Mouse (Mus musculus): ENCODE measurements around the gene Adamts9. TPM values are rescaled to one million over a fixed set of nuclear protein-coding genes. Genes with fewer than 3 reads are reported as not detected.

The Adamts9 gene
- polyA plus RNA-seq, 1 experiment from 2014 or later: 6.4 TPM

- no peak for ATAC-seq
- TF ChIP-seq CTCF (IDR thresholded peaks at IDR 0.05): no peak
- TF ChIP-seq EP300 (IDR thresholded peaks at IDR 0.05): no peak
- Histone ChIP-seq H3K27me3 (replicated peaks; ENCODE audit: insufficient read depth, low read length) (no peaks in the 10 kb centered on the region), H3K4me3 (ENCODE audit: low read depth, low read length) (no peak overlapping the region), H3K9me3 (ENCODE audit: low read length) (no peaks in the 10 kb centered on the region), H3K9ac (replicated peaks; ENCODE audit: low read depth) (no peak overlapping the region), H3K36me3 (ENCODE audit: insufficient read depth, low read length) (no peaks in the 10 kb centered on the region), H3K4me1 (ENCODE audit: insufficient read depth, low read depth, low read length) (no peaks in the 10 kb centered on the region), H3K4me2 (replicated peaks; ENCODE audit: low read depth, low read length) (no peak overlapping the region), H3K27ac (ENCODE audit: low read length) (no peak overlapping the region)
- WGBS: 82% methylated on average over 6 of the region's 6 CpGs
- DNase-seq (ENCODE audit: low spot score): no peak
Observed at GRCm38 (mm10) chr6:92781446-92781845, 161.8 kb downstream of the Adamts9 start.

DNA sequence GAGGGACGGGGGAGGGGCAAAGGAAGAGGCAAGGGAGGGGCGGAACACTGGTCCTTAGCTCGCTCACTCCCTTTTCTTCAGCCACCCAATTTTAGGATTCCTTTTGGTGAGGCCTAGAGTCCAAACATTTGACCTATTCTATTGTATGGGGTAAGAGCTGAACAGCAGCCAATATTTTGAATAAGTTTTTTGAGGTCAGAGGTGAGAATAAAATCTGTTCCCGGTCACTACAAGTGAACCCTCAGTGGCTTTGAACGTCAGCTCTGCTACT, 163.4 kb downstream of the Adamts9 start:
- Histone ChIP-seq H3K36me3 (ENCODE audit: insufficient read depth, low read length) (0 out of 2 replicates have a peak, but pooled peaks cover 3% of the 10 kb centered on the region), H3K9ac (replicated peaks; ENCODE audit: low read depth) (no peak overlapping the region), H3K4me3 (ENCODE audit: low read depth, low read length) (no peak overlapping the region), H3K4me2 (replicated peaks; ENCODE audit: low read depth, low read length) (no peak overlapping the region), H3K4me1 (ENCODE audit: insufficient read depth, low read depth, low read length) (no peaks in the 10 kb centered on the region), H3K9me3 (ENCODE audit: low read length) (no peaks in the 10 kb centered on the region), H3K27me3 (replicated peaks; ENCODE audit: insufficient read depth, low read length) (no peaks in the 10 kb centered on the region), H3K27ac (ENCODE audit: low read length) (no peak overlapping the region)
- DNase-seq (ENCODE audit: low spot score) (peak; percentile 58), ATAC-seq (no peak)
- 33% methylated on average over 5 of the region's 5 CpGs for WGBS
- no peak for TF ChIP-seq EP300 (IDR thresholded peaks at IDR 0.05)
- TF ChIP-seq CTCF (IDR thresholded peaks at IDR 0.05): no peak

- Histone ChIP-seq H3K4me3 (ENCODE audit: low read depth, low read length) (no peak overlapping the region), H3K9me3 (ENCODE audit: low read length) (no peaks in the 10 kb centered on the region), H3K9ac (replicated peaks; ENCODE audit: low read depth) (no peak overlapping the region), H3K4me1 (ENCODE audit: insufficient read depth, low read depth, low read length) (no peaks in the 10 kb centered on the region), H3K27me3 (replicated peaks; ENCODE audit: insufficient read depth, low read length) (no peaks in the 10 kb centered on the region), H3K27ac (ENCODE audit: low read length) (no peak overlapping the region), H3K36me3 (ENCODE audit: insufficient read depth, low read length) (0 out of 2 replicates have a peak, but pooled peaks cover 3% of the 10 kb centered on the region), H3K4me2 (replicated peaks; ENCODE audit: low read depth, low read length) (no peak overlapping the region)
- DNase-seq (ENCODE audit: low spot score): no peak
- peak; percentile 77 for ATAC-seq
- 82% methylated on average over 11 of the region's 11 CpGs for WGBS
- TF ChIP-seq CTCF (IDR thresholded peaks at IDR 0.05): no peak
- TF ChIP-seq EP300 (IDR thresholded peaks at IDR 0.05): no peak
Observed at GRCm38 (mm10) chr6:92779140-92779934, 164.0 kb downstream of the Adamts9 start.

- Histone ChIP-seq H3K36me3 (ENCODE audit: insufficient read depth, low read length) (peaks cover 9% of the 10 kb centered on the region; the same call in 1 of the 2 replicates), H3K4me2 (replicated peaks; ENCODE audit: low read depth, low read length) (no peak overlapping the region), H3K4me1 (ENCODE audit: insufficient read depth, low read depth, low read length) (no peaks in the 10 kb centered on the region), H3K27me3 (replicated peaks; ENCODE audit: insufficient read depth, low read length) (no peaks in the 10 kb centered on the region), H3K9ac (replicated peaks; ENCODE audit: low read depth) (no peak overlapping the region), H3K27ac (ENCODE audit: low read length) (no peak overlapping the region), H3K4me3 (ENCODE audit: low read depth, low read length) (no peak overlapping the region), H3K9me3 (ENCODE audit: low read length) (no peaks in the 10 kb centered on the region)
- DNase-seq (ENCODE audit: low spot score) (peak; percentile 61), ATAC-seq (no peak)
- 18% methylated on average over 2 of the region's 2 CpGs for WGBS
- no peak for TF ChIP-seq EP300 (IDR thresholded peaks at IDR 0.05)
- peak; percentile 74 for TF ChIP-seq CTCF (IDR thresholded peaks at IDR 0.05)
Observed at GRCm38 (mm10) chr6:92776356-92776755, 166.9 kb downstream of the Adamts9 start.

- H3K4me3 ChIP-seq (ENCODE audit: low read depth, low read length): no peak overlapping the region
- H3K4me1 ChIP-seq (ENCODE audit: insufficient read depth, low read depth, low read length): no peaks in the 10 kb centered on the region
- H3K9me3 ChIP-seq (ENCODE audit: low read length): no peaks in the 10 kb centered on the region
- no peak overlapping the region for H3K27ac ChIP-seq (ENCODE audit: low read length)
- TF ChIP-seq EP300 (IDR thresholded peaks at IDR 0.05): no peak
- no peak for TF ChIP-seq CTCF (IDR thresholded peaks at IDR 0.05)
- 46% methylated on average over 3 of the region's 3 CpGs for WGBS
- H3K36me3 ChIP-seq (ENCODE audit: insufficient read depth, low read length): no peaks in the 10 kb centered on the region
- H3K27me3 ChIP-seq (replicated peaks; ENCODE audit: insufficient read depth, low read length): no peaks in the 10 kb centered on the region
- DNase-seq (ENCODE audit: low spot score): no peak
- no peak for ATAC-seq
- no peak overlapping the region for H3K9ac ChIP-seq (replicated peaks; ENCODE audit: low read depth)
- no peak overlapping the region for H3K4me2 ChIP-seq (replicated peaks; ENCODE audit: low read depth, low read length)
Observed at GRCm38 (mm10) chr6:92762372-92762771, 180.9 kb downstream of the Adamts9 start.

GRCm38 (mm10) chr6:92759616-92760015, 183.7 kb downstream of the Adamts9 start:
- Histone ChIP-seq H3K9ac (replicated peaks; ENCODE audit: low read depth) (no peak overlapping the region), H3K4me2 (replicated peaks; ENCODE audit: low read depth, low read length) (no peak overlapping the region), H3K9me3 (ENCODE audit: low read length) (no peaks in the 10 kb centered on the region), H3K4me1 (ENCODE audit: insufficient read depth, low read depth, low read length) (no peaks in the 10 kb centered on the region), H3K27me3 (replicated peaks; ENCODE audit: insufficient read depth, low read length) (no peaks in the 10 kb centered on the region), H3K4me3 (ENCODE audit: low read depth, low read length) (no peak overlapping the region), H3K36me3 (ENCODE audit: insufficient read depth, low read length) (no peaks in the 10 kb centered on the region), H3K27ac (ENCODE audit: low read length) (no peak overlapping the region)
- ATAC-seq: no peak
- DNase-seq (ENCODE audit: low spot score): no peak
- TF ChIP-seq CTCF (IDR thresholded peaks at IDR 0.05) (no peak), EP300 (IDR thresholded peaks at IDR 0.05) (no peak)

Measured in lung, postnatal 0 days (tissue).